Mouse (Mus musculus) central nervous system, embryonic 18 days (tissue): ENCODE results near the gene Jmjd8. TPM values are rescaled to one million over a fixed set of nuclear protein-coding genes. Genes with fewer than 3 reads are reported as not detected.

Experiments used
- polyA plus RNA-seq: library from polyadenylated mRNA; depleted of rRNA; stranded (reverse); fragments of >200 nt; gene quantifications from 2 replicates; pipeline ENCODE4 v1.2.3, GENCODE M21; 2012; rRNA removed

The Jmjd8 gene
- polyA plus RNA-seq, result 61.3 and 66.9 TPM in 2 replicates

GRCm38 (mm10) chr17:25828712-25829557 lies at the start of gene Jmjd8:
Gene Jmjd8, plus strand, starts transcription at chr17:25828867.

GRCm38 (mm10) chr17:25785281-25785745 lies 43.4 kb upstream of the Jmjd8 start, which contains the start of gene Haghl:
Gene Haghl, minus strand, starts transcription at chr17:25785673.

GRCm38 (mm10) chr17:25786280-25786679 lies 42.4 kb upstream of the Jmjd8 start, which contains the start of gene Ccdc78:
Gene Ccdc78, plus strand, starts transcription at chr17:25786580.

GRCm38 (mm10) chr17:25792615-25793014 lies 36.1 kb upstream of the Jmjd8 start, which contains the start of gene Fam173a:
Gene Fam173a, minus strand, starts transcription at chr17:25792901.

GRCm38 (mm10) chr17:25795609-25796092 lies 33.0 kb upstream of the Jmjd8 start, which contains the start of gene AC134908.4:
Gene AC134908.4, minus strand, starts transcription at chr17:25795659.

GRCm38 (mm10) chr17:25796951-25797369 lies 31.7 kb upstream of the Jmjd8 start, which contains the start of gene Metrn:
Gene Metrn, minus strand, starts transcription at chr17:25797136.

GRCm38 (mm10) chr17:25808789-25809605 lies 19.7 kb upstream of the Jmjd8 start, which contains the start of gene Fbxl16:
Gene Fbxl16, plus strand, starts transcription at chr17:25809085.

GRCm38 (mm10) chr17:25823452-25823851 lies 5.2 kb upstream of the Jmjd8 start, which contains the start of gene Wdr24:
Gene Wdr24, plus strand, starts transcription at chr17:25823627.

GRCm38 (mm10) chr17:25833291-25833663 lies 4.6 kb downstream of the Jmjd8 start, which contains the start of gene Stub1:
Gene Stub1, minus strand, starts transcription at chr17:25833404.

GRCm38 (mm10) chr17:25837076-25837410 lies 8.4 kb downstream of the Jmjd8 start, which contains the start of gene Rhbdl1:
Gene Rhbdl1, minus strand, starts transcription at chr17:25837295.

GRCm38 (mm10) chr17:25841117-25841880 lies 12.6 kb downstream of the Jmjd8 start, which contains the start of gene Gm20683:
Gene Gm20683, minus strand, starts transcription at chr17:25841763.

GRCm38 (mm10) chr17:25844396-25844901 lies 15.8 kb downstream of the Jmjd8 start, which contains the start of gene Rhot2:
Gene Rhot2, minus strand, starts transcription at chr17:25844851.

GRCm38 (mm10) chr17:25860832-25861703 lies 32.4 kb downstream of the Jmjd8 start, which contains the start of gene Wdr90:
Gene Wdr90, minus strand, starts transcription at chr17:25861501.

GRCm38 (mm10) chr17:25868601-25869191 lies 40.0 kb downstream of the Jmjd8 start, which contains the start of gene Mcrip2:
Gene Mcrip2, minus strand, starts transcription at chr17:25868764.

GRCm38 (mm10) chr17:25874721-25875170 lies 46.1 kb downstream of the Jmjd8 start, which contains the start of gene Mettl26:
Gene Mettl26, plus strand, starts transcription at chr17:25875074.

GRCm38 (mm10) chr17:25880196-25880910 lies 51.7 kb downstream of the Jmjd8 start, which contains the start of gene Wfikkn1:
Gene Wfikkn1, minus strand, starts transcription at chr17:25880858.

